Mouse (Mus musculus) left cerebral cortex, adult 6 months (tissue): ENCODE results near the gene Tmem274. TPM values are rescaled to one million over a fixed set of nuclear protein-coding genes. Genes with fewer than 3 reads are reported as not detected.

Experiments
- long read RNA-seq, 2 experiments: library from polyadenylated mRNA; unstranded; transcript quantifications; one replicate each; pipeline ENCODE4 v2.0.0; 2019 to 2020
- polyA plus RNA-seq: library from polyadenylated mRNA; unstranded; fragments of <200 nt; fragmentation: Nextera tagmentation; gene quantifications from 2 replicates; pipeline ENCODE4 v1.2.3, GENCODE M21; 2021

Gene Tmem274
- not detected in 2 replicates for polyA plus RNA-seq
- long read RNA-seq, experiment 1, result 0 reads
- long read RNA-seq, experiment 2, result 0 reads

GRCm38 (mm10) chr4:149477078-149477477, at the start of gene Tmem274:
Gene Tmem274, plus strand, starts transcription at chr4:149477378.

GRCm38 (mm10) chr4:149454879-149455278, 22.3 kb upstream of the Tmem274 start, which contains the start of gene Rbp7:
Gene Rbp7, minus strand, starts transcription at chr4:149454978.

DNA sequence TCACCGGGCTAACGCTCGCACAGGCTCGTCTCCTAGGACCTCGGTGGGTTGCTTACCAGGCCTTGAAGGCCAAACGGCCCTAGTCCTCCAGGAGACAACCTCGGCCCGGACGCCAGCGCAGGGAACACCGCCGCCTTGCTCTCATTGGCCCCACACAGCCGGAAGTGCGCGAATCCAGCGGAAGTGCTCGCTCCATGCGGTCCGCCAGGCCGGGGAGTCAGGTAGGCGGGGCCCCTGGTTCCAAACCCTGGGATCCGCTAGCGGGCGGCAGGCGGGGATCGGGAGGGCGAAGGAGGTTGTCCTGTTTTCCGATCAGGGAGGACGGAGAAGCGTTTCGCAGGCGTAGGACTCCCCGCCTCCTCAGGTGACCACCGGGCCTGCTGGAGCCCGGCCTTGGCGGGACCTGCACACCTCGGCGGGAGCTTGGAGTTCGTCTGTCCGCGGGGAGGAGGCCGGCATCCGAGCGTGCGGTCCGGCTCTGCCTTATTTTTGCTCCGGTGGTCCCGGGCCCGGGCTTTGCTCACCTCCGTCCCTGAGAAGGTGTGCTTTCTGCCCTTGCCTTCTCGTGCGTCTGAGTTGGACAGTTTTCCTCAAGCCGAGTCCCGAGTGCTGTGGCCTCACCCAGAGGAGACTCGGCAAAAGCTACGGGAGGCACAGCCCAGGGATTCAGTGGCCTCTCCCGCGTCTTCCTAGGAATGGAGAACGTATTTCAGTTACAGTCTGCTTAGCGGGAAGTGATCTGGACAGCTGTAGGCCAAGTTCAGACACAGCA, 8.1 kb downstream of the Tmem274 start, which contains the start of the genes Nmnat1 and Lzic:
Nmnat1 (minus strand) TSS at position 150 of the 772 bp plus-strand sequence.
Lzic (plus strand) TSS at position 177 of the 772 bp plus-strand sequence.

GRCm38 (mm10) chr4:149517868-149518340, 40.7 kb downstream of the Tmem274 start, which contains the start of gene Ctnnbip1:
Gene Ctnnbip1, plus strand, starts transcription at chr4:149518236.

Other genes starting within 250 kb of the Tmem274 start
- 51.0 and 56.0 TPM in 2 replicates for gene Kif1b, start 169.7 kb upstream of the Tmem274 start, polyA plus RNA-seq
- 19.6 and 25.9 TPM in 2 replicates for gene Ube4b, start 50.6 kb upstream of the Tmem274 start, polyA plus RNA-seq
- gene Rbp7, start 22.4 kb upstream of the Tmem274 start, polyA plus RNA-seq, result not detected in 2 replicates
- gene Nmnat1, start 7.8 kb downstream of the Tmem274 start, polyA plus RNA-seq, result 4.3 and 4.7 TPM in 2 replicates
- 18.4 and 20.2 TPM in 2 replicates for gene Lzic, start 7.9 kb downstream of the Tmem274 start, polyA plus RNA-seq
- 36.4 and 43.9 TPM in 2 replicates for gene Ctnnbip1, start 40.9 kb downstream of the Tmem274 start, polyA plus RNA-seq
- gene Clstn1, start 109.1 kb downstream of the Tmem274 start, polyA plus RNA-seq, result 123 and 286 TPM in 2 replicates
- 5.4 and 9.0 TPM in 2 replicates for gene Pik3cd, start 225.2 kb downstream of the Tmem274 start, polyA plus RNA-seq